Mouse (Mus musculus) midbrain, embryonic 15.5 days (tissue): ENCODE results near the gene Polr3a. TPM values are rescaled to one million over a fixed set of nuclear protein-coding genes. Genes with fewer than 3 reads are reported as not detected.

Experiments
- ATAC-seq: fragments of 200-750 bp; cut with Nextera tagmentation; replicated peaks from 2 replicates; pipeline ENCODE4 v1.8.0; 2017; ENCODE audit warnings: moderate TSS enrichment
- H3K27ac ChIP-seq: fragments of 300-500 bp; sonication (generic); 2 replicates; pipeline ENCODE4 v1.5.1; 2015; ENCODE audit warnings: mild to moderate bottlenecking, inconsistent platforms
- H3K27me3 ChIP-seq: fragments of 300-500 bp; sonication (generic); replicated peaks from 2 replicates; pipeline ENCODE4 v1.6.1; 2015; ENCODE audit warnings: inconsistent platforms
- H3K36me3 ChIP-seq: fragments of 300-500 bp; sonication (generic); replicated peaks from 2 replicates; pipeline ENCODE4 v1.6.1; 2015; ENCODE audit warnings: inconsistent platforms
- H3K4me1 ChIP-seq: fragments of 300-500 bp; sonication (generic); 2 replicates; pipeline ENCODE4 v1.6.1; 2015; ENCODE audit warnings: inconsistent platforms
- H3K4me2 ChIP-seq: fragments of 300-500 bp; sonication (generic); 2 replicates; pipeline ENCODE4 v1.6.1; 2015; ENCODE audit warnings: inconsistent platforms, mild to moderate bottlenecking, moderate library complexity
- H3K4me3 ChIP-seq: fragments of 300-500 bp; sonication (generic); 2 replicates; pipeline ENCODE4 v1.5.1; 2015; ENCODE audit warnings: mild to moderate bottlenecking, inconsistent platforms
- H3K9ac ChIP-seq: fragments of 300-500 bp; sonication (generic); 2 replicates; pipeline ENCODE4 v1.6.1; 2015; ENCODE audit warnings: mild to moderate bottlenecking, inconsistent platforms
- H3K9me3 ChIP-seq: fragments of 300-500 bp; sonication (generic); 2 replicates; pipeline ENCODE4 v1.6.1; 2016; ENCODE audit warnings: inconsistent platforms
- WGBS: fragments of 180-500 bp; shearing (Covaris S2); methylation state at CpG from one replicate; pipeline ENCODE4 v1.1.7; 2015; ENCODE audit warnings: mixed read lengths; 5-methylcytosine and 5-hydroxymethylcytosine counted together
- polyA plus RNA-seq: library from polyadenylated mRNA; unstranded; fragments of >200 nt; fragmentation: Nextera tagmentation; extraction: Ambion mirVana; gene quantifications from 2 replicates; pipeline ENCODE4 v1.2.1, GENCODE M21; 2015

Polr3a gene
- polyA plus RNA-seq, 1 experiment from 2014 or later, result 23.5 TPM

DNA sequence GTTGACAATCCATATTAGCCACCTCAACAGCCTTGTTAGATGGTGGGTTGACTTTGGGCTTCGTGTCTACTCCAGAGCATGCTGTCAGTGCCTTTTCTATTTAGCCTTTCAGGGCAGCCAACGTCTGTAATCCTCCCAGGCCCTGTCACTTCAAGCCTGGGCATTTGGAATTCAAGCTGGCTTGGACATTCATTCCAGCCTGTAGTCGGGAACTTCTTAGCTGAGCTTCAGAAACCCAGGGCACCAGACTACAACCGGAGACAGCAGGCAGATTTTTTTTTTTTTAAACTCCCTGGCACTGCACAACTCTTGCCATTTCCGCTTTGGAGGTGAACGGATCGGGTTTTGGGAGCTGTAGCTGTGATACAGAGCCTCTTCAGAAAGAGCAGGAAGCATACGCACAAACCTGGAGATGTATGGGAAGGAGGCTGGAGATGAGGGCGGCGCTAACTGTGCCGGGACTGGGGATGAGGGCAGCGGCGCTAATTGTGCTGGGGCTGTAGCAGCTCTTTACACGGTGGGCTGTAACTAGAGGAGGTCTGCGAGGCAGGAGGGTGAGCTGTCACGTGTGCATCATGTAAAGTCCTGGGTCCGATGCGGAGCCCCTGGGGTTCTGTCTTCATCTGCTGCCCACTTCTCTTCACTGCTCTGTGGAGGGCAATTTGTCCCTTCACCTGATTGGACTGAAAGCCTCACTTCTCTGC lies 21.4 kb upstream of the Polr3a start:
- no peak for ATAC-seq

DNA sequence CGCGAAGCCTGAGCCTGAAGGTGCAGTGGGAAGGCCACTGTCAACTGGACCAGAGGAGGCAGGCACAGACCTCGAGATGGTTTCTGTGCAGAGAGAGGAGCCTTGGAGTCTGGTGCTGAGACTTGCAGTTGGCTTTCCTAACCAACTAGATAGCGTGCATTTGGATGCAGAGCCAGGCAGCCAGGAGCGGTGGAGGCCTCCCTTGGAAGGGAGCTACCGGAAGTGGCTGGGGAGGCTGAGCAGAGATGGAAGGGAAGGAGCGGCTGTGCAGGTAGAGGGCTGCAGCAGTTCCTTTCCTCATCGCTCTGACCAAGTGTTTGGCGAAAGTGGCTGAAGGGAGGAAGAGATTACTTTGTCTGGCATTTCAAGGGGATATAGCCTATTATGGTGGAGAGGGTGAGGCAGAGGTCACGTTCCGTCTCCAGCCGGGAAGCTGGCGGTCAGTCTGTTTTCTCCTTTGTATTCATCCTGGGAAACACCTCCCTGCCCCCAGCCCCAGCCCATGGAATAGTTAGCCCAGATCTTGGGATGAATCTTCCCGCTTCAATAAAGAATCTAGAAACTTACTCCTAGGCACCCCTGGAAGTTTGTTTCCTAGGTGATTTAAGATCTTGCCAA lies 20.7 kb upstream of the Polr3a start:
- no peak overlapping the region for H3K27ac ChIP-seq
- no peaks in the 10 kb centered on the region for H3K36me3 ChIP-seq
- no peak overlapping the region for H3K4me2 ChIP-seq
- H3K27me3 ChIP-seq, result no peaks in the 10 kb centered on the region
- H3K4me3 ChIP-seq, result no peak overlapping the region
- peaks cover 14% of the 10 kb centered on the region for H3K4me1 ChIP-seq
- 24% methylated on average over 14 of the region's 14 CpGs for WGBS
- no peaks in the 10 kb centered on the region for H3K9me3 ChIP-seq
- ATAC-seq, result no peak
- no peak overlapping the region for H3K9ac ChIP-seq

More for the DNA sequence above, 21.4 kb upstream of the Polr3a start:
- Histone ChIP-seq H3K4me1 (peaks cover 14% of the 10 kb centered on the region), H3K4me2 (peak overlapping the region; percentile 39), H3K27me3 (no peaks in the 10 kb centered on the region), H3K9ac (no peak overlapping the region), H3K9me3 (no peaks in the 10 kb centered on the region), H3K27ac (peak overlapping the region; percentile 30; the same call in 1 of the 2 replicates), H3K4me3 (no peak overlapping the region), H3K36me3 (no peaks in the 10 kb centered on the region)
- 12% methylated on average over 18 of the region's 18 CpGs for WGBS

DNA sequence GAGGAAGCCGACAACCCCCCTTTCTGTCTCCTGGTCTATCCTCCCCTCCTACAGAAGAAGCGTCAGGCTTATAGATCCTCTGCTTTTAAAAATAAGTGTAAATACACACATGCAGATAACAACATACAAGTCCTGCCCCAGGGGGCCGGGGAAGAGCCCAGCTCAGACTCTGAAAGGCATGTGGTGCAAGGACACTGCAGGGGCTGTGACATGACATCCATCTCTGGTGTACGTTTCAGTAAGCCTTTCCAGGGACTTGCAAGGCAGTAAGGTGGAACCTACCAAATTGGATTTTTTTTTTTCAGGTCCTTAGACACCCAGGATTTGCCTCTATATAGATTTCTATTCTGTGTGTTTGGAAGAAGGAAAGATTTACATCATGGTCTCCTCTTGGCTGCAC lies 14.4 kb upstream of the Polr3a start:
- peaks cover 26% of the 10 kb centered on the region for H3K36me3 ChIP-seq
- peaks cover 13% of the 10 kb centered on the region for H3K4me1 ChIP-seq
- no peak overlapping the region for H3K4me3 ChIP-seq
- peak overlapping the region; percentile 84 for H3K27ac ChIP-seq
- 16% methylated on average over 4 of the region's 4 CpGs for WGBS
- no peak overlapping the region for H3K4me2 ChIP-seq
- no peaks in the 10 kb centered on the region for H3K9me3 ChIP-seq
- no peaks in the 10 kb centered on the region for H3K27me3 ChIP-seq
- no peak overlapping the region for H3K9ac ChIP-seq
- ATAC-seq, result 0 out of 2 replicates have a peak, but pooled peaks have one; percentile 18

DNA sequence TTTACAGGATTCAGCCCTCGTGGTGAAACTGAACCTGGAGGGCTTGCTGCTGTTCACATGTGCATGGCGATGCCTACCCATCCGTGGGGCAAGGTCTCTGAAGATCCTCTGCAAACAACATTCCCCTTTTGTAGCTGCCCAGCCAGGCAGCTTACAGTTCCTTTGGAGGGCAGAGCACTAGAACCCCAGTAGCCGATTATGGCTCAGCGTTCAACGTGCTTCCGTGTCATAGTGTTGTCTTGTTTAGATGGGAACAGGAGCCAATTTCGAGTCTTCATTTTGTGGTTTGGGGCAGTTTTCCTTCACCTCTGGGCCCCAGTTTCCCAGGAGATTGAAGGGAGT lies 14.0 kb upstream of the Polr3a start:
- Histone ChIP-seq H3K27me3 (no peaks in the 10 kb centered on the region), H3K9me3 (no peaks in the 10 kb centered on the region), H3K36me3 (peaks cover 30% of the 10 kb centered on the region), H3K4me2 (peak overlapping the region; percentile 12; the same call in 1 of the 2 replicates), H3K4me1 (peaks cover 13% of the 10 kb centered on the region), H3K27ac (peak overlapping the region; percentile 84), H3K4me3 (no peak overlapping the region), H3K9ac (peak overlapping the region; percentile 10; the same call in 1 of the 2 replicates)
- ATAC-seq, result no peak
- WGBS, result 3% methylated on average over 8 of the region's 8 CpGs

DNA sequence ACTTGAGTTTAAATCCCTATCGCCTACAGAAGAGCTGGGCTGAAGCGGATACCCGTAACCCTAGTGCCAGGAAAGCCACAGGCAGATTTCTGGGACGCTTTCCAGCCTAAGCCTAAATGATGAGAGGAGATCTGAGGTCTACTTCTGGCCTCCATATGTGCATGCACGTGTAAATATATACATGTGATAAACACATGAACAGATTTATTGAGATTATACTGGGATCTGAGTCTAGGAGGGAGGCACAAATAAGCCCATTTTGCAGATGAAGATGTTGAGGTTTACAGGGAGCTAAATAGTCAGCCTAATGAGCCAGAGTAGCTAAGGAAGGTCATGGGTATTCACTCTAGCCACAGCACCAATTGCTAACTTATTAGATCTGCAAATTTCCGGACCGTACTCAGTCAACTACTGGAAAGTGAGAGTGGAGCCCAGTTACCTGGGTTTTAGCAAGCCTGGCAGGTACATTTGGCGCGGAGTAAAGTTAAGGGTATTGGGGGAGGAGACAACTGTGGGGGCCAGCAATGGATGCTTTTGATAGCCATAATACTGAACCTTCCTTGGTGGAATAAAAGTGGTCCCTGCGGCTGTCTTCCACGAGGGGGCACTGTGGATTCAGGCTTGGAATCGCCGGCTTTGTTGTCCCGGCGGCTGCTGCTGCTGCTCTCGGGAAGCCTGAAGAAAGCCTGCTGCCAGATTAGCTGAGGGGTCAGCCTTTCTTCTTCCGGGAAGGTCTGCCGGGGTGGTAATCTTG lies 13.4 kb upstream of the Polr3a start:
- no peak overlapping the region for H3K4me3 ChIP-seq

DNA sequence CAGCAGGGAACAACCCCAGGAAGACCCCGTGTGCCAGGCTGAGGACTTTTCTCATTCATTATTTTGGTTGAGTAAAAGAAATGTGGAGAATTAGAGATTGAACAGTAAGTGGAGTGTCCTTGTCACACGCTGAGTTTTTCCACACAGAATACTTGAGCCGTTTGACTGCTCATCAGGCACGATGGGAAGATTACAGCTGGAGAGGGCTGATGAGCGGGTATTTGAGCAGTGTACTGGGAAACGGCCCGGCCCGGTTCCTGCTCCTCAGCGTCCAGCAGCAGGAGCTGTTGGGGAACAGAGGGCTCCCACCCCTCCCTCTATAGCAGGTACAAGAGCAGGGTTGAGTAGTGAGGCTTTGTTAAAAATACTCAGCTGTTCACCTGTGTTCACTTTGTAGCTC lies 12.6 kb upstream of the Polr3a start:
- no peak overlapping the region for H3K4me3 ChIP-seq
- no peak overlapping the region for H3K9ac ChIP-seq
- no peaks in the 10 kb centered on the region for H3K9me3 ChIP-seq
- ATAC-seq, result no peak
- peaks cover 32% of the 10 kb centered on the region for H3K36me3 ChIP-seq
- H3K4me1 ChIP-seq, result peaks cover 15% of the 10 kb centered on the region
- no peak overlapping the region for H3K4me2 ChIP-seq
- WGBS, result 33% methylated on average over 9 of the region's 9 CpGs
- H3K27ac ChIP-seq, result peak overlapping the region; percentile 53; the same call in 1 of the 2 replicates
- H3K27me3 ChIP-seq, result no peaks in the 10 kb centered on the region

More for the DNA sequence above, 13.4 kb upstream of the Polr3a start:
- 0 out of 2 replicates have a peak overlapping the region, but pooled peaks have one; percentile 10 for H3K9ac ChIP-seq
- peak overlapping the region; percentile 84 for H3K27ac ChIP-seq
- H3K4me1 ChIP-seq, result peaks cover 13% of the 10 kb centered on the region
- 15% methylated on average over 18 of the region's 18 CpGs for WGBS
- no peaks in the 10 kb centered on the region for H3K27me3 ChIP-seq
- peak overlapping the region; percentile 12; the same call in 1 of the 2 replicates for H3K4me2 ChIP-seq
- peak; percentile 79 for ATAC-seq
- no peaks in the 10 kb centered on the region for H3K9me3 ChIP-seq
- H3K36me3 ChIP-seq, result peaks cover 32% of the 10 kb centered on the region

DNA sequence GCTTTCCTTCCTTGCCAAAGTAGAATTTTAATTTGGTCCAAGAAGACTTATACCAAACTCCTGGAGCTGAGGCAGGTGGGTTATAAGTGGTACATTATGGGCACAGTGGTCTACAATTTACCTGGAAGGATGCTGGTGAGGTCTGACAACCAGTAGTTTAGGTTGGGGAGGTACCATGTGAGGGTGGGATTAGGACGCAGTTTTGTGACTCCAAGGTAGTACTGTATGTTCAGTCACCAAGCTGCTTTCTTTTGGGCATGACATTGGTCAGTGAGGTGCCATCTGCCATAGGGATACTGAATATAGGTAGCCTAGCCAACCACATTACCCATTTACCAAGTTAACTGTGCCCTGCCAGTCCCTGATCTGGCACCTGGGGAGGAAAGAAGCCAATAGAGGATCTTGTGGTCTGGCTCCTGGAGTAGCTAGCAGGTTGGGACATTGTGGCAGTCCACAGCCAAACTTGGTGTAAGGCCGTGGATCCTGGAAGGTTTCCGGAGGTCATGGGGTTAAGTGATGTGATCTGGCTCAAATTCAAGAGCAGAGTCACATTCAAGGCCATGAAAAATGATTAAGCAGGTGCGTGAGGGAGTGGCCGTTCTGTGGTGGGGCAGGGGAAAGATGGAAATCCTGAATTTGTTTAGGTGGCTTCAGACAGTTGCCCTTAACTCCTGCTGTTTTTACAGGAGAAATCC lies 11.8 kb upstream of the Polr3a start:
- Histone ChIP-seq H3K36me3 (peaks cover 32% of the 10 kb centered on the region), H3K4me3 (no peak overlapping the region), H3K27ac (peak overlapping the region; percentile 53; the same call in 1 of the 2 replicates), H3K4me1 (peaks cover 22% of the 10 kb centered on the region), H3K9ac (no peak overlapping the region), H3K9me3 (no peaks in the 10 kb centered on the region), H3K4me2 (no peak overlapping the region), H3K27me3 (no peaks in the 10 kb centered on the region)
- no peak for ATAC-seq
- WGBS, result 69% methylated on average over 5 of the region's 5 CpGs

DNA sequence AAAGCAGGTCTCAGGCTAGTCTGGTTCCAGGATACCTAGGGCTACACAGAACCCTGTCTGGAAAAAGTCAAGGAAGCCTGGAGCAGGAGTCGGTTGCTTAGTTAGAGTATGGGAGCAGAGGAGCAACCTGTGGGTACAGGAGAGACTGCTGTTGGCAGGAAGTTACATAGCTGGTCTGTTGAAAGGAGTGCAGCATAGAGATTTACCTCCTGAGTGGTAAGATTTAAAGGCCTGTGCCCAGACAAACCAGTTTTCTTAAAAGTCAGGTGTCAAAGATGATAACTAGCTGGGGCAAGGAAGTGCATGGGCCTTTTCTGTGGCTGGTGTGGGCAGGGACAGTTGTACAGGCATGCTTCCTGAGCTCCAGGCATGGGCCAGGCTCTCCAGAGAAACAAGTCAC lies 10.6 kb upstream of the Polr3a start:
- no peak for ATAC-seq
- no peaks in the 10 kb centered on the region for H3K27me3 ChIP-seq
- H3K9ac ChIP-seq, result no peak overlapping the region
- peaks cover 42% of the 10 kb centered on the region for H3K36me3 ChIP-seq
- H3K27ac ChIP-seq, result no peak overlapping the region
- WGBS, result 87% methylated on average over 1 of the region's 1 CpGs
- no peak overlapping the region for H3K4me2 ChIP-seq
- no peak overlapping the region for H3K4me3 ChIP-seq
- H3K9me3 ChIP-seq, result no peaks in the 10 kb centered on the region
- H3K4me1 ChIP-seq, result peaks cover 35% of the 10 kb centered on the region

DNA sequence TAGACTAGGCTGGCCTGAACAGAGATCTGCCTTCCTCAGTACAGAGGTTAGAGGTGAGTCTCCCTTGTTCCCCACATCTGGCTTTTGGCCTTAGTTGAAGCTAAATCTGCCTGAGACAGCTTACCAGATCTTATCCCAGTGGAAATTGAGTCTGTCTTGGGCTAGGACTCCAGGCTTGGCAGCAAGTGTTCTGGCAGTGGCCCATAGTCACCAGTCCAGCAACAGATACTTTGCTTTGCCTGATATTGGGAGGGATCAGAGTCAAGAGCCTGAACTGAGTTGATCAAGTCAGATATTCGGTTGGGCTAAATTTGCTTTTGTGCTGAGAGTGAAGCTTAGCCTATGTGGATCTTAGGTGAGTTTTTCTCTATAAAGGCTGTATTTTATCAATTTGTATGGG lies 9.6 kb upstream of the Polr3a start:
- Histone ChIP-seq H3K9me3 (no peaks in the 10 kb centered on the region), H3K27me3 (no peaks in the 10 kb centered on the region), H3K4me3 (no peak overlapping the region), H3K4me2 (no peak overlapping the region), H3K9ac (no peak overlapping the region), H3K27ac (no peak overlapping the region), H3K36me3 (peaks cover 46% of the 10 kb centered on the region), H3K4me1 (peaks cover 41% of the 10 kb centered on the region)
- ATAC-seq, result no peak
- WGBS, result 94% methylated on average over 1 of the region's 1 CpGs

DNA sequence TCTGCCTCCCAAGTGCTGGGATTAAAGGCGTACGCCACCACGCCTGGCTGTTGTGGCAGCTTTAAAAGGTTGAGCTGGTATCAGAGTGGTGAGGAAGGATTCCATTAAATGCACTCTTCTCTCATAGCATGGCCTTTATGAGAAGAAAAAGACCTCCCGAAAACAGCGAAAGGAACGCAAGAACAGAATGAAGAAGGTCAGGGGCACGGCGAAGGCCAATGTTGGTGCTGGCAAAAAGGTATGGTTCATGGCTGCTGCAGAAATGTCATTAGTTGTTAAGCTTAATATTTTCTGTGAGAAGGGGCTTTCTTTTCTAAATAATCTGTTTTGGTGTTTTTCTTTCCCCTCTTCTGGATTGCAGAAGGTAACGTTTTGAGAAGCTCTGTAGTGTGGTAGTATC lies 6.4 kb upstream of the Polr3a start:
- peaks cover 41% of the 10 kb centered on the region for H3K36me3 ChIP-seq
- ATAC-seq, result no peak
- no peak overlapping the region for H3K9ac ChIP-seq
- H3K4me3 ChIP-seq, result no peak overlapping the region
- peaks cover 40% of the 10 kb centered on the region for H3K4me1 ChIP-seq
- 85% methylated on average over 9 of the region's 9 CpGs for WGBS
- no peaks in the 10 kb centered on the region for H3K27me3 ChIP-seq
- no peaks in the 10 kb centered on the region for H3K9me3 ChIP-seq
- no peak overlapping the region for H3K27ac ChIP-seq
- no peak overlapping the region for H3K4me2 ChIP-seq

DNA sequence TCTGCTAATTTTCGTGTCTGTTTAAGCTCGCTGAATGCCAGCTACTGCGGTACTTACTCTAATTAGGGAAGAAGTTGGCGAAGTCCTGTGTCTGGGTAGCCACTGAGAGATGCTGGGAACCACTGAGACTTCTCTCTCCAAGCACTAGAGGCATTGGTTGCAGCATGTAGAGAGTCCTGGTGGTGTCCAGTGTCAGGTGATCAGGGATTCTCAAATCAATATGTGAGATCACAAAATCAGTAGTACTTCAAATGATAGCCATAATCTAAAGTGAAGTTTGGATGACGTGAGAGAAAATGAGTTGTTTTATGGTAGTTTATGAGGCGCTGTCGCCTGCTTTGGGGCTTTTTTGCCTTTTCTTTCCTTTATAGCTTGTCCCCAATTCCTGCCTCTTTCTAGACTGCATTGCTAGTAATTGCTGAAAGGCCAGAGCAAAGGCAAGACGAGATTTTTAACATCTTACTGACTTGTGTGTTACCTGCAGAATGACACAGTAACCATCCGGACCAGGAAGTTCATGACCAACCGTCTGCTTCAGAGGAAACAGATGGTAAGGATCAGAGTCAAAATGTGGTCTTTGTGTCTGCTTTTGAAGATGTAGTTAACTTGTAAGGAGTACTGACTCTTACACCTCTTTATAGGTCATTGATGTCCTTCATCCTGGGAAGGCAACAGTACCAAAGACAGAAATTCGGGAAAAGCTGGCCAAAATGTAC lies 4.6 kb upstream of the Polr3a start:
- peaks cover 22% of the 10 kb centered on the region for H3K36me3 ChIP-seq
- peak overlapping the region; percentile 59 for H3K4me3 ChIP-seq
- peaks cover 40% of the 10 kb centered on the region for H3K4me1 ChIP-seq
- H3K9ac ChIP-seq, result peak overlapping the region; percentile 84
- H3K9me3 ChIP-seq, result no peaks in the 10 kb centered on the region
- H3K27me3 ChIP-seq, result no peaks in the 10 kb centered on the region
- peak overlapping the region; percentile 71 for H3K27ac ChIP-seq
- peak overlapping the region; percentile 72 for H3K4me2 ChIP-seq
- WGBS, result 4% methylated on average over 11 of the region's 11 CpGs
- ATAC-seq, result no peak
